Mouse (Mus musculus): ENCODE results near the gene Sptssb. TPM values are rescaled to one million over a fixed set of nuclear protein-coding genes. Genes with fewer than 3 reads are reported as not detected.

Gene Sptssb
- total and polyA plus RNA-seq, 3 experiments: not detected

DNA sequence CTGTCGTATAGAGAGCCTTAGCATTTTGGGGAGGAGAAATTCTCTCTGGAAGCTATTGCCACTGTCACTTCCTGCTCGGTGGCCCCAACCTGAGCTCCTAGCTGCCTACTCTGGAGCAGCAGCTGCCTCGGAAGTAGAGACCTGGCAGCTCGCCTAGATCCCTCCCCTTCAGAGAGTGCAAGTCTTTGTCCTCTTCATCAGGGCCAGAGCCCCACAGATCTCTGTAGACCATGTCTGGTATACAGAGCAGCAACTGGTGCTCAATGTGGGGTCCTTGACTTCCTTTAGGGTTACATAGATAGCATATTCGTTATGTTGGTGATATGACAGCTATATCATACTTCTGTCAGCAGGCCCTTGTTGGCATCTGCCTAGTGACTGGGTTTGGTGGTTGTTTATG is 41.3 kb downstream of the Sptssb start:
- DNase-seq (ENCODE audit: extremely low read depth): no peak
- Histone ChIP-seq H3K4me2 (ENCODE audit: insufficient read depth, low read depth, poor library complexity, severe bottlenecking) (peak overlapping the region; percentile 8; the same call in 1 of the 2 replicates), H3K36me3 (replicated peaks in 1 of 2; ENCODE audit: control insufficient read depth in 1 of 2, insufficient read depth in 1 of 2, low read length in 1 of 2) (no peaks in the 10 kb centered on the region), H3K4me1 (ENCODE audit: control insufficient read depth in 1 of 2, insufficient read depth in 2 of 2) (peaks cover 0 to 2% of the 10 kb centered on the region in 2 experiments; a peak in 3 of 4 replicates), H3K79me2 (replicated peaks; ENCODE audit: control insufficient read depth, extremely low read depth, insufficient read depth, poor library complexity, severe bottlenecking) (no peaks in the 10 kb centered on the region), H3K27ac (ENCODE audit: insufficient read depth, low read depth) (no peak overlapping the region), H3K4me3 (replicated peaks in 1 of 3; ENCODE audit: low read depth in 2 of 3, low read length in 2 of 3, poor library complexity in 1 of 3) (no peak overlapping the region), H3K9ac (ENCODE audit: insufficient read depth, low read depth) (no peak overlapping the region), H3K27me3 (replicated peaks) (no peaks in the 10 kb centered on the region), H3K9me3 (replicated peaks; ENCODE audit: low read length) (no peaks in the 10 kb centered on the region)
- dilution Hi-C loops (cut with MboI; ENCODE audit: extremely low pct_ligation_motif_present, extremely low pct_unique_long_range_greater_than_20kb, low sequenced_read_pairs) (no loop called here), in situ Hi-C loops (cut with MboI; ENCODE audit: low pct_ligation_motif_present, low pct_unique_long_range_greater_than_20kb, low sequenced_read_pairs) (no loop called here)
- TF ChIP-seq EP300 (IDR thresholded peaks at IDR 0.05; ENCODE audit: low read length) (no peak), USF1 (IDR thresholded peaks at IDR 0.05; ENCODE audit: low read depth, low read length) (no peak), KAT2A (IDR thresholded peaks at IDR 0.05; ENCODE audit: insufficient replicate concordance, low read length) (no peak), RAD21 (IDR thresholded peaks at IDR 0.05; ENCODE audit: low read depth, low read length) (no peak), MXI1 (IDR thresholded peaks at IDR 0.05; ENCODE audit: low read depth, low read length) (no peak), HCFC1 (IDR thresholded peaks at IDR 0.05; ENCODE audit: low read depth, low read length) (no peak), MEF2A (IDR thresholded peaks at IDR 0.05; ENCODE audit: borderline replicate concordance, low read depth, low read length) (no peak), JUND (conservative IDR thresholded peaks at IDR 0.05; ENCODE audit: low read depth, low read length) (no peak), ETS1 (conservative IDR thresholded peaks at IDR 0.05; ENCODE audit: low read depth, low read length) (no peak), ELF1 (IDR thresholded peaks at IDR 0.05; ENCODE audit: low read depth, low read length) (no peak)

DNA sequence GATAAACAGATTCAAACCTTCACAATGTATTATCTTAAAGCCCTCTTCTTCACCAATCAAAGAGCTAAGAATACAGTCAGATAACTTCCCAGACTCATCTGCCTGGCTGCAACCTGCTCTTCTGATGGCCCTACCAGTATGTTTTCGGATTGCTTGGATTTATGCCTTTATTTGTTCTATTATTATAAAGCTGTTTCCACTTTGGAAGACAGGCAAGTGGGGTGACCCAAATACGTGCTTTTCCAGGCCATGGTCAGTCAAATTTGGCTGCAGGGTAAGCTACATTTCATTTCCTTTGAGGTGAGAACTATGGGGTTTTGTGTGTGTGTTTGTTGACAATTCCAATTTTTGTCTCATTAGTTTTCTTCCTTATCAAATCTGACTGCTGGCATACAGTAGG is 43.2 kb downstream of the Sptssb start:
- no peaks in the 10 kb centered on the region for H3K27me3 ChIP-seq (replicated peaks)
- no peaks in the 10 kb centered on the region for H3K4me1 ChIP-seq (ENCODE audit: control insufficient read depth in 1 of 2, insufficient read depth in 2 of 2)
- H3K79me2 ChIP-seq (replicated peaks; ENCODE audit: control insufficient read depth, extremely low read depth, insufficient read depth, poor library complexity, severe bottlenecking): no peaks in the 10 kb centered on the region
- H3K9me3 ChIP-seq (replicated peaks; ENCODE audit: low read length): no peaks in the 10 kb centered on the region
- no peak for DNase-seq (ENCODE audit: extremely low read depth)
- no peak overlapping the region for H3K9ac ChIP-seq (ENCODE audit: insufficient read depth, low read depth)
- dilution Hi-C loops (cut with MboI; ENCODE audit: extremely low pct_ligation_motif_present, extremely low pct_unique_long_range_greater_than_20kb, low sequenced_read_pairs): no loop called here
- H3K4me3 ChIP-seq (replicated peaks in 1 of 3; ENCODE audit: low read depth in 2 of 3, low read length in 2 of 3, poor library complexity in 1 of 3): no peak overlapping the region
- in situ Hi-C loops (cut with MboI; ENCODE audit: low pct_ligation_motif_present, low pct_unique_long_range_greater_than_20kb, low sequenced_read_pairs): no loop called here
- H3K36me3 ChIP-seq (replicated peaks in 1 of 2; ENCODE audit: control insufficient read depth in 1 of 2, insufficient read depth in 1 of 2, low read length in 1 of 2): no peaks in the 10 kb centered on the region
- no peak overlapping the region for H3K4me2 ChIP-seq (ENCODE audit: insufficient read depth, low read depth, poor library complexity, severe bottlenecking)
- TF ChIP-seq HCFC1 (IDR thresholded peaks at IDR 0.05; ENCODE audit: low read depth, low read length): no peak
- no peak for TF ChIP-seq SMC3 (IDR thresholded peaks at IDR 0.05; ENCODE audit: low read depth, low read length)
- no peak for TF ChIP-seq CHD1 (IDR thresholded peaks at IDR 0.05; ENCODE audit: low read depth, low read length)
- TF ChIP-seq ZC3H11A (IDR thresholded peaks at IDR 0.05; ENCODE audit: low read depth, low read length): no peak
- TF ChIP-seq EP300 (IDR thresholded peaks at IDR 0.05; ENCODE audit: low read length): no peak
- no peak for TF ChIP-seq BHLHE40 (IDR thresholded peaks at IDR 0.05; ENCODE audit: low read depth, low read length)
- TF ChIP-seq MAZ (IDR thresholded peaks at IDR 0.05; ENCODE audit: low read depth, low read length): no peak
- no peak overlapping the region for H3K27ac ChIP-seq (ENCODE audit: insufficient read depth, low read depth)

Data from CH12.LX (cell line).